Mouse (Mus musculus) C2C12 (cell line): ENCODE data around the gene Gabrb3. TPM values are rescaled to one million over a fixed set of nuclear protein-coding genes. Genes with fewer than 3 reads are reported as not detected.

ENCODE experiments used
- H3K27me3 ChIP-seq: one replicate; pipeline ENCODE4 v1.6.1; 2011; ENCODE audit not compliant: control insufficient read depth, insufficient read depth, insufficient read length
- H3K36me3 ChIP-seq: one replicate; pipeline ENCODE4 v1.6.1; 2011; ENCODE audit not compliant: control insufficient read depth, insufficient read depth
- H3K4me3 ChIP-seq: one replicate; pipeline ENCODE4 v1.5.1; 2011; ENCODE audit warnings: mild to moderate bottlenecking, control low read depth; ENCODE audit not compliant: poor library complexity, insufficient read depth, severe bottlenecking
- H3K79me2 ChIP-seq: one replicate; pipeline ENCODE4 v1.6.1; 2011; ENCODE audit not compliant: control insufficient read depth, insufficient read depth
- H3K79me3 ChIP-seq: one replicate; pipeline ENCODE4 v1.6.1; 2011; ENCODE audit warnings: low read depth, control low read depth
- H3ac ChIP-seq: one replicate; pipeline ENCODE3; 2011; ENCODE audit warnings: low read depth; ENCODE audit not compliant: control insufficient read depth, insufficient read length
- CEBPB ChIP-seq: IDR thresholded peaks from one replicate; pipeline ENCODE4 v1.6.1; 2011; ENCODE audit warnings: low read depth, mild to moderate bottlenecking, control low read depth, moderate library complexity
- CTCF ChIP-seq: IDR thresholded peaks from one replicate; pipeline ENCODE4 v1.5.1; 2011; ENCODE audit not compliant: control insufficient read depth, insufficient read depth, insufficient read length
- FOSL1 ChIP-seq: IDR thresholded peaks from one replicate; pipeline ENCODE4 v1.8.0; 2011; ENCODE audit warnings: mild to moderate bottlenecking, low read length; ENCODE audit not compliant: poor library complexity, insufficient read depth, severe bottlenecking
- MAX ChIP-seq: IDR thresholded peaks from one replicate; pipeline ENCODE4 v1.6.1; 2011; ENCODE audit warnings: mild to moderate bottlenecking, control low read depth
- MYOD1 ChIP-seq: IDR thresholded peaks from one replicate; pipeline ENCODE4 v1.6.1; 2011; ENCODE audit warnings: low read depth; ENCODE audit not compliant: control insufficient read depth, insufficient read length
- MYOG ChIP-seq: IDR thresholded peaks from one replicate; pipeline ENCODE4 v1.6.1; 2011; ENCODE audit not compliant: control insufficient read depth, insufficient read length; ENCODE audit errors: extremely low read depth
- USF1 ChIP-seq: IDR thresholded peaks from one replicate; pipeline ENCODE4 v1.6.1; 2011; ENCODE audit warnings: low read depth, mild to moderate bottlenecking, control low read depth, moderate library complexity
- polyA plus RNA-seq: library from polyadenylated mRNA; unstranded; fragments of >200 nt; fragmentation: generic; extraction: Trizol; gene quantifications from one replicate; pipeline ENCODE4 v1.2.1, GENCODE M21; 2012; ENCODE audit warnings: missing spikeins

Gene Gabrb3
- polyA plus RNA-seq, 1 experiment, result not detected

DNA sequence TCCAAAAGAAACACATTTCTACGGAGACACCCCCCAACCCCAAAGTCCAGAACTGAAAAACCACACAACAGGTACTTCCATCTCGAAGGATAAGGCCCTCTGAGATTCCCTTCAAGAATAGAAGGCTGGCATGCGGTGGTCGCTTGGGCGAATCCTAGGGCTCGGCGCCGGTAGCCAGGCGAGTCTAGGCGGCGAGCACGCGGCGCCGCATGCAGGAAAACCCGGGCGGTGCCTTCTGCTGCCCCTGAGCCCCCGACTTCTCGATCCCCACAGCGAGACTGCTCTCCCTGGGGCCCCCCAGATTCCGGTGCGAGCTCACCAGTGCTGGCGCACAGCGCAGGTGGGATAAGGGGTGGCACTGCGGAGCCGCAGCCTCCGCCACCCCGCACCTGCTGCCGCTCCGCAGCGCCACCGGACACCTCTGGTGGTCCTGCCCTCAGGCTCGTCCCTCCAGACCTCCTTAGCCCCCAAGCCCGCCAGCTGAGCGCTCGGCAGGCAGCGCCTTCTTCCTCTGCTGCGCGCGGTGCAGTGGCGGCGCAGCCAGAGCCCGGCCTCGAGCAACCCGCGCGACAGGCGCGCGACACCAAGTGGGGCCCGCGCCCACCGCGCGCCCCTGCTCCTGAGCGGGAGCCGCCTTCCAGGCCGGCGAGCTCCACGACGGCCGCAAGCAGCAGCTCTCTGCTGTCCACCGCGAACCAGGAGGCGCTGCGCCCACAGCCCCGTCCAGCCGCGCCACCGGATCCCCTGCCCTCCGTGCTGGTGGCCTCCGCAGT, 89.6 kb downstream of the Gabrb3 start:
- Histone ChIP-seq H3ac (no peak overlapping the region), H3K27me3 (no peaks in the 10 kb centered on the region), H3K79me3 (no peaks in the 10 kb centered on the region), H3K79me2 (no peaks in the 10 kb centered on the region), H3K36me3 (no peaks in the 10 kb centered on the region), H3K4me3 (no peak overlapping the region)
- TF ChIP-seq FOSL1 (no peak), CEBPB (no peak), CTCF (no peak), USF1 (no peak), MYOD1 (no peak), MYOG (no peak), MAX (no peak)

DNA sequence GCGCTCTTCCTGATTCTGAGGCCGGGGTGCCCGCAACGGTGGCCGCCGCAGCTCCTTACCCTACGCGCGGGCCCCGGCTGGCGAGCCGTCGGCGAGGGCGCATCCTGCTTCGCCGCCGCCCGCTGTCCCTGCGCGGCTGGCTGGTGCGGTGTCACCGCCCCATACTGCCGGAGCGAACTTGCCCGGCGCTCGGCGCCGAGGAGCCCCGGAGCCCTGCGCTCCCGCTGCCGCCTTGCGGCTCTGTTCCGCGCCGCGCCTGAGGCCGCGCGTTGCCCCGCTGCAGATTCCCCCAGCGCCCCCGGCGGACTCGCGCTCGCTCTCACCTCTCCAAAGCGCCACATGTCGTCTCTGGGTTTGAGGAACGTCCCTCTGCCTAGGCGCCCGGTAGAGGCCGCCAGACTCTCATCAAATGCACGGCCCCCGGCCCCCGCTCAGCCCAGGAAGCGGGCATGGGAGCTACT, 90.2 kb downstream of the Gabrb3 start, which contains the start of gene Gabra5:
Gene Gabra5, minus strand, starts transcription at position 379 of the 461 bp plus-strand sequence.
- no peak within 1 kb of the TSS for H3K4me3 ChIP-seq
- no peak within 1 kb of the TSS for H3ac ChIP-seq
- TF ChIP-seq CTCF, result no peak
- TF ChIP-seq FOSL1, result no peak
- no peak for TF ChIP-seq MYOD1
- H3K27me3 ChIP-seq, result no peaks in the 10 kb centered on the region
- H3K36me3 ChIP-seq, result no peaks in the 10 kb centered on the region
- no peaks in the 10 kb centered on the region for H3K79me3 ChIP-seq
- H3K79me2 ChIP-seq, result no peaks in the 10 kb centered on the region

DNA sequence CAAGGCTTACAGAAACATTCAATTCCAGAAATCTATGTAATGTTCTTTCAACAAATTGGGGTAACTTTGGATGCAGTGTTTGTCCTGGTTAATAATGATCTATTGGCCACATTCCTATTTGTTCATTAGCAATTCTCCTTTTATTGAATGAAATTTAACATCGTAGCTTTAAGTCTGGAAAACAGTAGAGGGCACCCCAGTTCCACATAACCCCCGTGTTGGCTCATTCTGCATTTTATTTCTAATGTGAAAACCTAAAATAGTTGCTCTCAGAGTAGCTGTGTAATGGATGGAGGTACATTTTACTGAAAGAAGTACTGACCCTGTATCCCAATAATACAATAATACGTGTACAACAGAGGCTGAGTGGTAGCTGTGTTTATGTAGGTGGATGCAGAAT, 93.5 kb downstream of the Gabrb3 start:
- TF ChIP-seq CEBPB (no peak), FOSL1 (no peak), MYOG (no peak), MYOD1 (no peak), USF1 (no peak)
- Histone ChIP-seq H3K79me3 (no peaks in the 10 kb centered on the region), H3K79me2 (no peaks in the 10 kb centered on the region), H3K27me3 (no peaks in the 10 kb centered on the region), H3ac (no peak overlapping the region), H3K4me3 (no peak overlapping the region), H3K36me3 (no peaks in the 10 kb centered on the region)

DNA sequence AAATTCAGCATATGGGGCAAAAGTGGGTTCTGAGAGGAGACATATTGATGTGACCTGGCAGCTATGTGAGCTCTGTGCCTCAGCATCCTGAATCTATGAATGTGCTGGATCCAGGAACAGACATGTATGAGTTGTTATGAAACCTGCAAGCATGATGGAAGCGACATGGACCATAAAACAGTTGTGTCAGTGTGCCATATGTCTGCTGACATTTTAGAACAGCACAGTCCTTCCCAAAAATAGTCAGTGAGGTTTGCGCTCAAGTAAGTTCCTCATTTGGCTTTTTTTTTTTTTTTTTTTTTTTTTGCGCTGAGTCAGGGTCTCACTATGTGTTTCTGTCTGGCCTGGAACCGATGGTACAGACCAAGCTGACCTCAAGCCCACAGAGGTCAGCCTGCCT, 110.0 kb downstream of the Gabrb3 start:
- Histone ChIP-seq H3ac (no peak overlapping the region), H3K36me3 (no peaks in the 10 kb centered on the region), H3K4me3 (no peak overlapping the region), H3K27me3 (no peaks in the 10 kb centered on the region), H3K79me2 (no peaks in the 10 kb centered on the region), H3K79me3 (no peaks in the 10 kb centered on the region)
- TF ChIP-seq MYOD1 (no peak), FOSL1 (no peak), MYOG (no peak), CTCF (no peak)

DNA sequence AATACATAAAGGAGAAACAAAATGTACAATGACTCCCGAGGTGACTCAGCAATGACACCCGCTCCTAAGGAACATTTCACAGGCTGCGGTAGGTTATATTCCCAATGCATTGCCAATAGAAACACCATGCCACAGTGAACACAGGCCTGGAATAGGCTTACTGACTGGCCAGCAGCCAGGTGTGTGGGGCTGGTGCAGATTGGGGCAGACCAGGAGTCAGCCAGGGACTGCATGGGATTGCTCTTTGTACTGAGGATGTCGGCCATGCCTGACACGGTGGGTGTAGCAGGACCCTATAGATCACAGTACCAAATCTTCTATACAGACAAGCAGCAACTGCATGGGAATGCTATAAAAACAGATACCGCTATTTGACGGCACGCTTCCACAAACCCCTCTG, 110.5 kb downstream of the Gabrb3 start:
- Histone ChIP-seq H3K27me3 (no peaks in the 10 kb centered on the region), H3K79me2 (no peaks in the 10 kb centered on the region), H3K36me3 (no peaks in the 10 kb centered on the region), H3K79me3 (no peaks in the 10 kb centered on the region), H3ac (no peak overlapping the region), H3K4me3 (no peak overlapping the region)
- TF ChIP-seq USF1 (no peak), MYOG (no peak), FOSL1 (no peak), CEBPB (no peak), MYOD1 (no peak), CTCF (no peak), MAX (no peak)

DNA sequence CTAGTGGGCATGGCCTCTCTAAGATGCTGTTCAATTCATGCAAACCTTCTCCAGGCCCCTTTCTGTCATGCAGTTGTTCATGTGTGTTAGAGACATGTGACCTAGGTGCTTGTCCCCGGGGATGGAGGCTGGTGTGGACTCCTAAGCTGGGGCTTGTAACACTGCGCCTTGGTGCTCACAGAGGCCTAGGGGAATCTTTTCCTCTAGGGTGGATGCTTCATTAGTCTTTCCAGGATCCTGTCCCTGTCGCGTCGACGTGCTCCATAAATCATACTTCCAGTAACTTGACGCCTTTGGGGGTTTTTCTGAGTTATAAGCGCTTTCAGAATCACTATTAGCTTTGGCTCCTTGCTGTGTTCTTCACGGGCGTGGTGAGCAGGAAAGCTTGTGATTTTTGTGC, 113.2 kb downstream of the Gabrb3 start:
- Histone ChIP-seq H3K36me3 (no peaks in the 10 kb centered on the region), H3K79me2 (no peaks in the 10 kb centered on the region), H3K27me3 (no peaks in the 10 kb centered on the region), H3K4me3 (no peak overlapping the region), H3K79me3 (no peaks in the 10 kb centered on the region), H3ac (no peak overlapping the region)
- no peak for TF ChIP-seq MYOG
- TF ChIP-seq USF1, result no peak
- no peak for TF ChIP-seq MYOD1
- no peak for TF ChIP-seq MAX
- TF ChIP-seq CEBPB, result no peak
- no peak for TF ChIP-seq CTCF
- no peak for TF ChIP-seq FOSL1
